Mouse (Mus musculus) small intestine, adult 2 months (tissue): Measurements from ENCODE around the gene Tmprss13. TPM values are rescaled to one million over a fixed set of nuclear protein-coding genes. Genes with fewer than 3 reads are reported as not detected.

ENCODE experiments used
- H3K27ac ChIP-seq: fragments of 200-500 bp; 2 replicates; pipeline ENCODE4 v1.5.1; 2012; ENCODE audit warnings: low read depth, low read length, control low read depth, inconsistent platforms; ENCODE audit not compliant: insufficient read depth
- H3K27me3 ChIP-seq: fragments of 200-500 bp; 2 replicates; pipeline ENCODE4 v1.6.1; 2012; ENCODE audit warnings: mild to moderate bottlenecking, moderate library complexity, low read length, inconsistent platforms; ENCODE audit not compliant: control insufficient read depth, insufficient read depth
- H3K36me3 ChIP-seq: fragments of 200-500 bp; 2 replicates; pipeline ENCODE4 v1.6.1; 2012; ENCODE audit warnings: mild to moderate bottlenecking, low read length, control low read depth, inconsistent platforms; ENCODE audit not compliant: control insufficient read depth, insufficient read depth
- H3K4me1 ChIP-seq: fragments of 200-500 bp; 2 replicates; pipeline ENCODE4 v1.6.1; 2012; ENCODE audit warnings: low read length, inconsistent platforms, mixed read lengths; ENCODE audit not compliant: control insufficient read depth, insufficient read depth, insufficient read length
- H3K4me3 ChIP-seq: fragments of 200-500 bp; 2 replicates; pipeline ENCODE4 v1.5.1; 2012; ENCODE audit warnings: low read depth, mild to moderate bottlenecking, control low read depth, inconsistent platforms, low read length, moderate library complexity
- CTCF ChIP-seq: fragments of 200-500 bp; IDR thresholded peaks from 2 replicates; pipeline ENCODE4 v1.5.1; 2012; ENCODE audit warnings: low read depth, mild to moderate bottlenecking, control low read depth, inconsistent platforms, low read length, moderate library complexity, mixed read lengths; ENCODE audit not compliant: insufficient replicate concordance, insufficient read length; ENCODE audit errors: extremely low read depth
- POLR2A ChIP-seq: fragments of 200-500 bp; IDR thresholded peaks from 2 replicates; pipeline ENCODE4 v1.6.1; 2012; ENCODE audit warnings: low read depth, mild to moderate bottlenecking, control low read depth, inconsistent platforms, low read length, moderate library complexity
- WGBS: fragments of 180-500 bp; shearing (Covaris S2); methylation state at CpG from one replicate; pipeline ENCODE4 v1.1.7; 2018; 5-methylcytosine and 5-hydroxymethylcytosine counted together
- polyA plus RNA-seq: library from polyadenylated mRNA; depleted of rRNA; stranded (reverse); fragments of >200 nt; gene quantifications from 2 replicates; pipeline ENCODE4 v1.2.3, GENCODE M21; 2012

Tmprss13 gene
- polyA plus RNA-seq, 1 experiment = 0.04 TPM

DNA sequence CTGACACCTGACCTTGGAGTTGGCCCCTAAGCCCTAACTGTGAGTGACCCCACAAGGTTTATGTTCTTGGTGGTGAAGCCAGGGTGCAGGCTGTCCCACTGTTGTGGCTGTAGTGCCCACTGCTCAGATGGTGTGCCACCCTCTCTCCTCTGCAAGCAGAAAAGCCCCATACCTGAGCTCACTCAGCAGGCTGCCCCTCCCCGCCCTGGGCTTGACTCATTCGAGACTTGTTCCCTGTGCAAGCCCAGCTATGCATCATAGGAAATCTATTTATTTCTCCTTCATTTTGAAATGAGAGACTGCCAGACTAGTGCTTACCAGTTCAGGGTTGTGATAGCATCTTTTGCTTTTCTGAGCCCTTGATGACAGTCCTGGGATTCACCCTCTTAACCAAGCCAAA, 18.5 kb downstream of the Tmprss13 start:
- Histone ChIP-seq H3K36me3 (no peaks in the 10 kb centered on the region), H3K27me3 (no peaks in the 10 kb centered on the region), H3K27ac (no peak overlapping the region), H3K4me1 (no peaks in the 10 kb centered on the region), H3K4me3 (no peak overlapping the region)
- no peak for TF ChIP-seq POLR2A
- TF ChIP-seq CTCF = no peak
- WGBS = 54% methylated on average over 2 of the region's 2 CpGs

DNA sequence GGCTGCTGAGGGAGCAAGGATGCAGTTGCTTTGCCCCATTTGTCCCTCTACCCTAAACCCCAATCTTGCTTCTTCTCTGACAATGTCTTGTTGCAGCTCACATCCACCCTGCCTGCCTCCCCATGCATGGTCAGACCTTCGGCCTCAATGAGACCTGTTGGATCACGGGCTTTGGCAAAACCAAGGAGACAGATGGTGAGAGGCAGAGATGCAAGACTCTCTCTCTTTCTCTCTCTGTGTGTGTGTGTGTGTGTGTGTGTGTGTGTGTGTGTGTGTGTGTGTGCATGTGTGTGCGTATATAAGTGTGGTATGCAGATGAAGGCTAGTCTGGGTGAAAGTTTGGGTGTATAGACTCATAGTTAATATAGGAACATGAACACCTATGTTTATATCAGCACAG, 24.2 kb downstream of the Tmprss13 start:
- Histone ChIP-seq H3K27me3 (no peaks in the 10 kb centered on the region), H3K27ac (no peak overlapping the region), H3K36me3 (no peaks in the 10 kb centered on the region), H3K4me3 (no peak overlapping the region), H3K4me1 (no peaks in the 10 kb centered on the region)
- 88% methylated on average over 3 of the region's 3 CpGs for whole genome bisulfite sequencing
- TF ChIP-seq CTCF (no peak), POLR2A (no peak)

DNA sequence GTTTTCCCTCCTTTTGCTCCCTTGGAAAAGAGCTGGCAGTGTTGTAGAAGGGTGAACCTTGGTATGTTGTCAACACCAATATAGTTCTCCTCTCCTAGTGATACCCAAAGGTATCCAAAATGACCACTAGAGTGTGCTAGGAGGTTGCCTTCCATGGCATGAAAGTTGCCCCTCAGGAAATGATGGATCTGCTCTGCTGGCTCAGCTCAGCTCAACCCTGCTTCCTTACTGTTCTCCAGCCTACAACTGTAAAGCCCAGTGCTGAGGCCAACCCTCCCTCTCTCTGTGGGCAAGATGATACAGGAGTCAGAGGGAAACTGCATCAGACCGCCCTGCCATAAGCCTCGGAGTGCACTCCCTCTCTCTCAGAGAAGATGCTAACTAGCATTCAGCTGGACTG, 26.6 kb downstream of the Tmprss13 start:
- Histone ChIP-seq H3K36me3 (no peaks in the 10 kb centered on the region), H3K4me3 (no peak overlapping the region), H3K27me3 (no peaks in the 10 kb centered on the region), H3K27ac (no peak overlapping the region), H3K4me1 (no peaks in the 10 kb centered on the region; the same call in 1 of the 2 replicates)
- TF ChIP-seq CTCF (0 out of 2 replicates have a peak, but pooled peaks have one; percentile 8), POLR2A (no peak)
- WGBS = 74% methylated on average over 2 of the region's 2 CpGs

DNA sequence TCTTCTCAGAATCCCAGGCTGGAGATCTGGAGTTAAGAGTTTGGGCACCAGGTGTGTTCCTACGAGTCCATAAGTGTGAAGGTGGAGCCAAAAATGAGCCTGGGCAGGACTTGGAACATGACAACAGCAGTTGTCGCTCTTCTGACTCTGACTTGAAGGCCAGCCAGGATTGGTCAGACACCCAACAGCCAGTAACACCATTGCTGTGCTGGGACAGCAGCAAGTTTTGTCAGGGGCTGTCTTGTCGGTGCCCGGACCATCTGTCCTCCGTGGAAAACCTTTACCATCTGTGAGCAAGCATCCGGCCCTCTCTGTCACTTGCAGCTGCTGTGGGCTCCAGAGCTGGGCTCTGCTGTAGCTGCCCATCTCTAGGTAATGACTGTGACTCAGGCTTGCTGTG, 27.4 kb downstream of the Tmprss13 start:
- no peaks in the 10 kb centered on the region for H3K27me3 ChIP-seq
- H3K4me1 ChIP-seq = no peaks in the 10 kb centered on the region; the same call in 1 of the 2 replicates
- H3K36me3 ChIP-seq = no peaks in the 10 kb centered on the region
- no peak overlapping the region for H3K4me3 ChIP-seq
- 75% methylated on average over 6 of the region's 6 CpGs for WGBS
- TF ChIP-seq POLR2A = no peak
- no peak for TF ChIP-seq CTCF
- no peak overlapping the region for H3K27ac ChIP-seq

DNA sequence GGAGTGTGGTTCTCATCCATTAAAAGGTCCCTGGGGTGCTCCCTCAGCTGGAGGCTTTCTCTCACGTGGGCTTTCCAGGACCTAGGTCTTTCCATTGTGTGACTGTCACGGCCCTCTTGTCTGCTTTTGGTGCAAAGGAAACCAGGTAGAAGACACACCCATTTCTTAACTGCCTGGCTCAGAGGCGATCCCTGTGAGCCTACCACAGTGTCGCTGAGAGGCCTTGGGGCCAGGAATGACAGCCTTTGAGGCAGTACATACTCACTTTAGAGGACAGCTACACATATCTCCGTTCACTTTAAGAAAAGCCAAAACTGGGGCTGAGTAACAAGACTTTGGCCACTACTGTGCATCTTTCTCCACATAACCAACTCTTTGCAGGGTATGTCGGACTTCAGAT, 29.7 kb downstream of the Tmprss13 start:
- Histone ChIP-seq H3K27me3 (no peaks in the 10 kb centered on the region), H3K36me3 (no peaks in the 10 kb centered on the region), H3K4me1 (no peaks in the 10 kb centered on the region; the same call in 1 of the 2 replicates), H3K4me3 (no peak overlapping the region), H3K27ac (no peak overlapping the region)
- TF ChIP-seq POLR2A (no peak), CTCF (no peak)
- 63% methylated on average over 6 of the region's 6 CpGs for WGBS

GRCm38 (mm10) chr9:45349181-45349580, 30.3 kb downstream of the Tmprss13 start:
- Histone ChIP-seq H3K4me1 (no peaks in the 10 kb centered on the region; the same call in 1 of the 2 replicates), H3K27ac (no peak overlapping the region), H3K27me3 (no peaks in the 10 kb centered on the region), H3K36me3 (no peaks in the 10 kb centered on the region), H3K4me3 (no peak overlapping the region)
- TF ChIP-seq CTCF (no peak), POLR2A (no peak)
- WGBS = 34% methylated on average over 4 of the region's 4 CpGs

DNA sequence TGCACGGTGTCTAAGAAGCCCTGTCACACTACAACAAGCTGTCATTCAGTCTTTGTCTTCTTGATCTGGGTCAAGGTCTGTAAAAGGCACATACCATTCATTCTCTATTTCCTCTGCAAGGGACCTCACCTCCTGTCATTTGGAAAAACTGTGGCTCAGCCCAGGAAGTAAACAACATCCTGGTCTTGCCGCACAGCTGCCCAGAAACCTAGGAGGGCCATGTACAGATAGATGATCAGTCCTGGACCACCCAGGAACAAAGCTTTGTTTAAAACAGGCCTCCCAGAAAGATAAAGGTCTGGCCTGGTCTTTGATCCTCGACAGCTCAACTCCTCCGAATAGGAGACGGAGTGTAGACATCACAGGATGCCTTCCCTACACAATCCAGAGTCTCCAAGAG, 31.0 kb downstream of the Tmprss13 start:
- 41% methylated on average over 5 of the region's 5 CpGs for WGBS

GRCm38 (mm10) chr9:45355192-45355591, 36.3 kb downstream of the Tmprss13 start:
- TF ChIP-seq CTCF = no peak
- TF ChIP-seq POLR2A = no peak
- no peaks in the 10 kb centered on the region for H3K36me3 ChIP-seq
- H3K27ac ChIP-seq = no peak overlapping the region
- H3K27me3 ChIP-seq = no peaks in the 10 kb centered on the region
- no peak overlapping the region for H3K4me3 ChIP-seq
- no peaks in the 10 kb centered on the region for H3K4me1 ChIP-seq
- 67% methylated on average over 2 of the region's 2 CpGs for whole genome bisulfite sequencing

More for the DNA sequence above, 31.0 kb downstream of the Tmprss13 start:
- H3K4me1 ChIP-seq = no peaks in the 10 kb centered on the region; the same call in 1 of the 2 replicates
- H3K27ac ChIP-seq = no peak overlapping the region
- H3K36me3 ChIP-seq = no peaks in the 10 kb centered on the region
- TF ChIP-seq POLR2A (no peak), CTCF (no peak)
- no peak overlapping the region for H3K4me3 ChIP-seq
- no peaks in the 10 kb centered on the region for H3K27me3 ChIP-seq
